Mouse (Mus musculus): Measurements from ENCODE around the gene Snapc2.
"Not testable (repeated sequence)": the region's sequence is repeated elsewhere in the genome, so short reads cannot be mapped to it uniquely, and the experiment has no call there.

Snapc2 gene

DNA sequence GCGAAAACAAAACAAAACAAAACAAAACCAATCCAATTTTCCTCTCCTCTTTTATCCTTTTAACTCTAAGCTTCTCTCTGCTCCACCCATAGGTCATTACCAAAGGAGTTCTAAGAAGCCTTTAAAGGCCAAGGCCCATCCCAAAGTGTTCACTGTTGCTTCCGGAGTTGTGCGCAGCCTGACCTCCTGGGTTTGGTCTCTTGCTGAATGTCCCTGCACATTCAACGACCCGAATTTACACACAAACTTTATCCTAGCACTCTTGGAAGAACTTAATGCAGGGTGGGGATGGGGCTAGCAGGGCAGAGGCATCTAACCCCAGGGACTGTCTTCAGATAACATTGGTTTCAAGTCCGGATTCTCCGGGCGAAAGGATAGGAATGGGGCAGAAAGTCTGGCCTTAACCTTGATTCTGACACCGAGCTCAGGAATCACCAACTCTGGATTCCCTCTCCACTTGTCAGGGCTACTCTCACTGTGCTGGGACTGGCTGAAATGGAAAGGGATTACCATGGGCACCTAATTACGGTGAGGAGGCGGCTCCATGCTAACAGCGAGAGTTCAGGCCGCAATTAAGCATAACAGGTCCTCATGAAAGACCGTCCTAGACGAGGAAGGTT lies 15.0 kb upstream of the Snapc2 start:
- DNase-seq (ENCODE audit: low read depth) = no peak

DNA sequence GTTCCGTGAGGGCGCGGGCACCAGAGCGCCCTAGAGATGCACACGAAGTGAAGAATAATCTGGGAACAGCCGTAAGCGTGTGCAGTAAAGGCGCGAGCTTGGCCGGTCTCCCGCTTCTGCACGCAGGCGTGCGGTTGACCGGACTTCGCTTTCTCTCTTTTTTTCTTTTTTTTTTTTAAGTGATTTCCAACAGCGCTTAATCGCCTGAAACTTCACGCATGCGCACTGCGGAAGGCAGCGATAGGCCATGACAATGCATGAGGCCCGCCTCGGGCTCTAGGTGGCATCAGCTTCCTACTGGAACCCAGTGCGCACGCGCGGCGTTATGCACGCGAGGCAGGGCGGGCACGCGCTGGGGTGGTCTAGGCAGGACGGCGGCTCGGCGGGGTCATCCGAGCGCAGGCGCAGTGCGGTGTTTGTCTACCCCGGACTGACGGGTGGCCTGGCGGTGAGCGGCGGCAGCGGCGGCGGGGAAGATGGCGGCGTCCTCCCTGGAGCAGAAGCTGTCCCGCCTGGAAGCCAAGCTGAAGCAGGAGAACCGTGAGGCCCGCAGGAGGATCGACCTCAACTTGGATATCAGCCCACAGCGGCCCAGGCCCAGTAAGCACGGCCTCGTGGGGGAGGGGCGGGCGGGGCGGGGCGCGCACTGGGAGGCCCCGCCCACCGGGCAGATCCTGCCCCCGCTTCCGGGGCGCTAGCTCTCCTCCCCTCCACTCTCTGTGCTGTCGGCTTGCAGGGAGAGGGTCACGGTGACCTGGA lies 14.3 kb upstream of the Snapc2 start, which contains the start of the genes Map2k7 and Gm49320:
Gene Map2k7 (plus strand): TSS at position 307 of the 759 bp plus-strand sequence.
Gene Gm49320 (plus strand): TSS at position 432 of the 759 bp plus-strand sequence.
- peak; percentile 100 for DNase-seq (ENCODE audit: low read depth)

GRCm38 (mm10) chr8:4239193-4239890 lies 13.5 kb upstream of the Snapc2 start:
- no peak for DNase-seq (ENCODE audit: low read depth)

GRCm38 (mm10) chr8:4245061-4245460 lies 7.8 kb upstream of the Snapc2 start:
- no peak for DNase-seq (ENCODE audit: low read depth)

GRCm38 (mm10) chr8:4245737-4246136 lies 7.1 kb upstream of the Snapc2 start:
- DNase-seq (ENCODE audit: low read depth) = no peak

- DNase-seq (ENCODE audit: low read depth) = no peak
Measured at GRCm38 (mm10) chr8:4247241-4247640, 5.6 kb upstream of the Snapc2 start.

- DNase-seq (ENCODE audit: low read depth) = no peak
Measured at GRCm38 (mm10) chr8:4247951-4248540, 4.8 kb upstream of the Snapc2 start, which contains the start of gene Tgfbr3l. TSS of gene Tgfbr3l (plus strand) at chr8:4248214.

- DNase-seq (ENCODE audit: low read depth) = no peak
Measured at GRCm38 (mm10) chr8:4249213-4249612, 3.7 kb upstream of the Snapc2 start.

DNA sequence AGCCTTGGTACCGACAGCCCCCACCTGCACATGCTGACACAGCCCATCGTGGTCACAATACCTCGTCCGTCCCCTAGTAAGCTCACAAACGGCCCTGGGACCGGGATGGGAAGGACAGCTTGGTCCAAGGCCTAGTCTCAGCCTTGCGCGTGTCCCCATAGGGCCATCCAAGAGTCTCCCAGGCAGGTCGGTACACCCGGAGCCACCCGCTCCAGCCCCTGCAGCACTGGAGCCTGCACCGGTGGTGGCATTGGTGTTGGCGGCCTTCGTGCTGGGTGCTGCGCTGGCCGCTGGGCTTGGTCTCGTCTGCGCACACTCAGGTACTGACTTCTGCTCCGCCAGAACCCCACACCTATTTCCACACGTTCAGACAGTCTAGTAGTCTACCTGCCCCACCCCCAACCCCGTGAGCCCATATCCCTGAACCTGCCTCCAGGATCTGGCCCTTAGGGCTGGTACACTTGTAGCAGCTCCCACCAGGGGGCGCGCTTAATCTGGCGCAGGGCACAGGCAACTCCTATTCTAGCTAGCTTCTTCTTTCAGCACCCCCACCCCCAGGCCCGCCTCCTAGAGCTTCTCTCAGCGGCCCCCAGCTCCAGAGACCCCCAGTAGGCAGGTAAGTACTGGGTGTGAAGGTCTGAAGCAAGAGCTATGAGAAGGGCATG lies 2.4 kb upstream of the Snapc2 start:
- peak; percentile 89 for DNase-seq (ENCODE audit: low read depth)

DNA sequence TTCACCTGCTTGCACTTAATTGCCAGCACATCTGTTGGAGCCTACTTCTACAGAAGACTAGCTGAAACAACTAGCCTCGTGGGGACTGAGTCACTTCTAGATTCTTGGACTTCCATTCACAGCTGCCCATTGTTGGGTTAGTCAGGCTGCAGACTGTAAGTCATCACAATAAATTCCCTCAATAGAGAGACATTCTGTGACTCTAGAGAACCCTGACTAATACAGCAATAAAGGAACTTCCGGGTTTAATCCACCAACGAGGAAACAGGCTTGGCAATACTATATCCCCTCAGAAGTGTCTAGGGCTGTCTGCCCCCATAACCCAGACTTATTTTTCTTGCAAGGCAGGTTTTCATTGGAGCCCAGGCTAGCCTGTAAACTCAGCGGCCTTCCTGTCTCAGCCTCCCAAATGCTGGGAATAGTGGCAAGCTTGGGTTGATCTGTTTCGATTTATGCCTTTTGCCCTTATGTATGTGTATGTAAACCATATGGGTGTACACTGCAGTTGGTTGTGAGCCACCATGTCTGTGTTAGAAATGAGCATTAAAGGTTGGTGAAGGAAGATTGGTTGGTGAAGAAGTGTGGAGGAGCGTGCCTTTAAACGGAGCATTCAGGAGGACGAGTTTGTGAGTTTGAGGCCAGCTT lies 642 bp upstream of the Snapc2 start:
- no peak for DNase-seq (ENCODE audit: low read depth)

- DNase-seq (ENCODE audit: low read depth) = no peak
Measured at GRCm38 (mm10) chr8:4254001-4254400, 1.1 kb downstream of the Snapc2 start.

DNA sequence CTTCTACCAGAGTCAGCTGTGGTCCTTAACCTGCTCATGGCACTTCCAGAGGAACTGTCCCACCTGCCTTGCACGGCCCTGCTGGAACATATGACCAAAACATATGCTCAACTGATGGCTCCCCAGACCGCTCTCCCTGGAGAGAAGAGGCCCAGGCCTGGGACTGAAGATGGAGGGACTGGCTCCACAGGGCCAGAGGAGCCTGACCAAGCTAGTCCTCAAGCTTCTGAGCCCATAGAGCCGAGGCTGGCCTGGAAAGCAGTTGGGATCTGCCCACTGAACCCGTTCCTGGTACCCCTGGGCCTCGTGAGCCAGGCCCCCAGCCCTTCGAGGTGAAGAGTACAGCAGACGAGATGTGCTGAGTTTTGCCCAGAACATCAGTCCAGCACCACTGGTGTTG lies 2.6 kb downstream of the Snapc2 start:
- not testable (repeated sequence) for DNase-seq (ENCODE audit: low read depth)

DNA sequence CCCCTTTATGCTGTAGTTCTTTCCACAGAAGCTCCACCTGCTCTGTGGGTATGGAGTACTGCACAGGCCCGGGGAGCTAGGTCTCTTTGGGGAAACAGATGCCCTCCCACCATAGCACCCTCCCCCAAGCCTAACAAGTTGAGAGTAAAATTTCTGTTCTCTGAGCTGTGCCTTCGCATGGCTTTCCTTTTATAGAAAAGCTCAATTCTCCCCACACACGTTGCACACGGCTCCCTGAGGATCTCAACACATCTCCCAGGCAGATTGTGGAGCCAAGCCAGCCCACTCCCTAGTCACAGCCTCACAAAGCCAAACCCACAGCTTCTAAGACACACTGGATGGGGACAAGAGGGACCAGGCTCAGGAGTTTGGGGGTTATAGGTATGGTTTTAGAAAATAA lies 4.0 kb downstream of the Snapc2 start:
- no peak for DNase-seq (ENCODE audit: low read depth)

DNA sequence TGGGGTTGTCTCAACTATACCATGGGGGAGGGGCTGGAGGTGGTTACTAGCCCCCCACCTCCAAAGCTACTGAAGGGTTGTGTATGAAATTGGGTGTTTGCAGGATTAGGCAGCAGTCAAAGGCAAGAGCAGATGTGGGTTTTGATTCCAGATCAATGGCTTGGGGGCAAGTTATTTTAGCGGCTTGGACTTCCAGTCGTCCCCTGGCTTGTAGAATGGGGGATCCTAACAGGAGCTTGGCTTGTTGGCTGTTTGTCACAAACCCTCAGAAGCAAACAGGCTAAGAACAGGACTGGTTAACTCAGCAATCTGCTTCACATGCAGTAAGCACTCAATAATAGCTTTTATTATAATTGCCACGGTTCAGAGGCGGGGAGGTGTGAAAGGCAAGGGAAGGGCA lies 4.5 kb downstream of the Snapc2 start:
- no peak for DNase-seq (ENCODE audit: low read depth)

GRCm38 (mm10) chr8:4258233-4258632 lies 5.4 kb downstream of the Snapc2 start:
- peak; percentile 82 for DNase-seq (ENCODE audit: low read depth)

- no peak for DNase-seq (ENCODE audit: low read depth)
Measured at GRCm38 (mm10) chr8:4258678-4259077, 5.8 kb downstream of the Snapc2 start.

DNA sequence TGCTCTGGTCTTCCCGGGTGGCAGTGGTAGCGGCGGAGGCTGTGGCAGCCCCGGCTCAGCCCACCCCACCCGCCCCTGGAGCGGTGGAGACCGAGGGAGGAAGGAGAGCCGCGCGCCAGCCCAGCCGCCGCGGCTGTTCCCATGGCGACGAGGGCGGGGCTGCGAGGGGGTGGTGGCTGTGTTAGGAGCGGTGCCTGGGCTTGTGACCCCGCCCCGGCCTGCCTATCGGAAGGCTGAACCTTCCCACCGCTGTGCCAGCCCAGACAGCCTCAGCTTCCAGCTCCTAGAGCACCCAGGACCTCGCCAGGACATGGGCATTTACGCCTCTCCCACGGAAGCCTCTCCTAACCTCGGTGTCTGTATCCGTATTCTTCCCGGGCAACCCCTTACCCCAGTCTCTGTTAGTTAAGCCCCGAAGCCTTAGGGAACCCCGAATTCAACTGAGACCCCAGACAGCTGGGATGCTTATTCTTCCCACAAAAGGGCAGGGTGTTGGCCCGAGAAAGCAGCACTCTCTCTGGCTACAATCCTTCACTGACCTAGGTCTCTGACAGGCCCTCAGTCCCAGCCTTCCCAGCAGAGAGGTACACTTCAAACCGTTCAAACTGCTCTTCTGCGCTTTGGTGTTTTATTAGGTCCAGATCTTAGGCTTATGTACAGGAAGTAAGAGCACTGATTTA lies 6.4 kb downstream of the Snapc2 start, which contains the start of gene Ctxn1:
Gene Ctxn1 (minus strand): TSS at position 150 of the 680 bp plus-strand sequence.
- peak; percentile 94 for DNase-seq (ENCODE audit: low read depth)

DNA sequence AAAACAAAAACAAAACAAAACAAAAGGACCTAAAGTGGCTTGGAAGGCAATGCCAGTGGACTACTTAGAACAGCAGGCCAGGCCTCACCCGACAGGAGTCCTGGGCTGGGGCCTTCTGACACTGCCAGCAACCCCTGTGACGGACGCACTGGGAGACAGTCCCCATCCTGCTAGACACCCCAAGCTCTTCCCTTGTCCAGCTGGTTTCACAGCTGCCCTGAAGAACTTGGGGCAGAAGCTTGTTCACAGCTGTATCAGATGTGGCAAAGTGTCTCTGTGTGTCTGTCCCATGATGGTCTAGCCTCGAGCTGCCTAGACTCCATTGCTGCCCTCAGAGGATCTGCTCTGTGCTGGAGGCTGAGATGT lies 6.9 kb downstream of the Snapc2 start:
- no peak for DNase-seq (ENCODE audit: low read depth)

DNA sequence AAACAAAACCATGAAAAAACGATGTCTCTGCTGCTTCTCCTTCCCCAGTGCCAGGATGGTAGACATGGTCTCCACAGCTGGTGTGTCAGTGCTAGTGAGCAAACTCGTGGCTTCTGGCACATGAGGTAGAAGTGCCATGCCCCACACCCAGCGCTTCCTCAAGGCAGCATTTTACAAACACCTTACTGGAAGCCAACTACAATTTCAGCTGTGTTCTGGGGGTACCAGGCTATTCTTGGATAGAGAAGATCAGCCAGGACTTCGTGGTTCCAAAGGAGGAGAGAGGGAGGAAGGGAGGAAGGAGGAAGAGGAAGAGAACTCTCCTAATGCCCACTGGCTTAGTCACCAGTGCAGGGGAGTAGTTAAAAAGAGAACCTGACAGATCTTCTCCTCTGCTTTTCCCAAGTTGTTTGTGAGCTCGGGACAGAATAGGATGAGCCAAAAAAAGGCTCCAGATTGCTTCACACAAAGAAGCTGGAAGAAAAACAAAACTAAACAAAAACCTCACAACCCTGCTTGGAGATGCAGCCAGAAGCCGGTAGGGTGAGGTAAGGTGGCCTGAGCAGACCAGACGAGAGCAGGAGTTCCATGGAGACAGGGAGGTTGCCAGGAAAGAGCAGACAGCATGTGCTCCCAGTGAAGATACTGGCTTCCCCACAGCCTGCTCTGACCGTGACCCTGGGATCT lies 10.4 kb downstream of the Snapc2 start:
- no peak for DNase-seq (ENCODE audit: low read depth)
